Mouse (Mus musculus) spleen, postnatal 4 days (tissue): ENCODE measurements at regions not wholly inside any gene's neighbourhood (a gene's known extent, or its start where the extent isn't known, plus 50 kb on each side); places are given as distances from the start of the nearest gene placed in this dataset.

Experiments
- DNase-seq, 2 experiments: peaks; one replicate each; pipeline ENCODE4 v3.0.0; 2022; ENCODE audit warnings: low spot score in 2 of 2

DNA sequence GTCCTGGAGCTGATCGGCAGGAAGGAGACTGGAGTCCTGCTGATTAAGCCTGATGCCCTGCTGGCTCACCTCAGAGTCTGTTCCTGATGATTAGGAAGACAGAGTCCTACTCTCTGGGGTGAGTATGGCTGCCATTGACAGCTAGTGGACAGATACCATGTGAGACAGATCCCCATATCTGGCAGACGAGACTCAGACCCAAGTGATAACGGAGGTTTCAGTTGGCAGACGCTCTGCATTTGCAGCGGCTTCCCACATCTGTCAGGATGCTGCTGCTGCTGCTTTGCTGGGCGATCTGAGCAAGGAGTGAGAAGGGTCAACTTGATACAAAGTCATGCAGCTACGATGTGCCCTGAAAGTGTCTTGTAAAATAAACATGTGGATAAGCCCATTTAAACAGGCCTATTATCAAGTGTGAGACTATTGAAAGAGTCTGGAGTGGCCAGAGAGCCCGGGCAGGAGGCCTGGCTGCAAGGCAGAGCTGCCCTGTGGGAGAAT lies 98.1 kb upstream of the Cops8 start:
- no peak for DNase-seq

DNA sequence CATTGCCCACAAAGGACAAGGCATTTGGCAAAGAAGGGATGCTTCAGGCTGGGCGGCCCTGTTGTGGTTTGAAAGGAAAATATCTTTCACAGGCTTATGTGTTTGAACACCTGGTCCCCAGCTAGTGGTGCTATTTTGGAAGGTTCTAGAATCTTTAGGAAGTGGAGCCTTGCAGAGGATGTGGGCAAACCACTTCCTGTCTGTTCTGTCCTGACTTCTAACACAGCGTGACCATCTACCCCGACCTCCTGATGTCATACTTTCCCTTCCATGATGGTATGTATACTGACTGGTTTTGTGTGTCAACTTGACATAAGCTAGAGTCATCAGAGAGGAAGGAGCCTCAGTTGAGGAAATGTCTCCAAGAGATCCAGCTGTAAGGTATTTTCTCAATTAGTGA lies 97.2 kb upstream of the Cops8 start:
- no peak for DNase-seq

DNA sequence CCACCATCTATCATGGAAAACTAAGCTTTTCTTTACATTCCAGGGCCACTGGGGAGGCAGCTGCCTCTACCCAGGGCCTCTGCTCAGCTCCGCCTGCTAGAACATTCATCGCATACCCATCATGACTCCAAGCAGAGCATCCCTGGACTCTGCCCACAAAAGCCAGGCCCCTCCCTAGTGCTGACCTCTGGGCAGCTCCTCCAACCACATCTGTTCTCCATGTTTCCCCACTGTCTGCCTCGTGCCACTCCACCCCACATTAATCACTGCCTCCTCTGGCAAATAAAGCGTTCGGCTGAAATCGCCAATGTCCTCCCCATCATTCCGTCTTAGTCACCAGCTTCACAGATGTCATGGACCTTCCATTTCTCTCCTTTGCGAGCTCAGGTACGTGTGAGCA lies 96.2 kb upstream of the Cops8 start:
- no peak for DNase-seq

DNA sequence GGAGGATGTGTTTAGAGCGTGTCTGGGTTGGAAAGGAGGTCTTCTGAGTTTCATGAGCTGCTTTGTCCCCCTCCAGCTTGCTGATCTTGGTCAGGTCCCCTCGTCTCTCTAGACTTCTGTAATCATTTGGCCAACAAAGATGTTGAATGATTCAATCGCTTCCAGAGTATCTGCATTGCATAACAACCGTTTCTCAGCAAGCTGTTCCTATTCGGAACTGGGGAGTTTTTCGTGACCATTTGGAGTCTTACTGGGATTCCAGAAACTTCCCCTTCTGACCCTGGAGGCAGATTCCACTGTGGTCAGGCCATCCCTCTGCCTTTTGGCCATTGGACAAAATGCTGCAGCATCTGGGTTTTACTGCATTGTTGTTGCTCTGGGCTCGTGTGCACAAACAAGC lies 93.4 kb upstream of the Cops8 start:
- no peak for DNase-seq

DNA sequence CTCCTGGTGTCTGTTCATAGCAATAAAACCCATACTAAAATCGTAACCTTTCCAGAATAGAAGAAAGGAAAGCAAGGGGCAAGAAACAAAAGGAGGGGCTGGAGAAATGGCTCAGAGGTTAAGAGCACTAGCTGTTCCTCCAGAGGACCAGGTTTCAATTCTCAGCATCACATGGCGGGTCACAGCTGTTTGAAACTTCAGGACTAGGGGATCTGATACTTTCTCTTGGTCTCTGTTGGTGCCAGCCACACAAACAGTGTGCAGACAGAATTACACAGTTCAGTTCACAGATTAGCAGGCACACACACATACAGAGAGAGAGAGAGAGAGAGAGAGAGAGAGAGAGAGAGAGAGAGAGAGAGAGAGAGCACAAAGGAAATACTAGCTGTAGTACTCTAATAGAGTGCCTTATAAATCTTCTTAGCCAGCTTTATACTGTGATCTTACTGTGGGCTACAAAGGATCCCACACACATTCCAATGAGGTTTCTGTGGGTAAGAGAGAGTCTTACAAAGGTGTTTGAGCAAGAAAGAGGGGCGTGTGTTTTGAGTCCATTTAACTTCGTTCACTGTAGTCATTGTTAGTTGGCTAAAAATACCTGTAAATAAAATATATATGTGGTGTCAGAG lies 89.2 kb upstream of the Cops8 start:
- DNase-seq: no peak

DNA sequence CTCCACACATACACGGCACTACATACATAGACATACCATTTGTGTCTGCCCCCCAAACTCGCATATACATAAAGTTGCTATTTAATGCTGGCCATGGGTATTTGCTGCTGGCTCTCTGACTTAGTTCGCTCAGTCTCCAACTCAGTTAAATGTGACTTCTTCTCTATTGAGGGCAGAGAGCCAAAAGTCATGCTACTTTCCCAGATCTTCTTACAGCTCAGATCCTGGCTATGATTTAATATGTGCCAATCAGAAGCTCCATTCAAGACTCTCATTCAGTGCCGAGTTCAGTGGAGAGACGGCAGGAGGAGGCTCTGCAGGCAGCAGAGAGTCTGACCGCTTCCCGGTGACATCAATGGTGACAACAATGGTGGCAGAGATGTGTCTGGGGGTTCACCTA lies 88.6 kb upstream of the Cops8 start:
- DNase-seq: no peak

DNA sequence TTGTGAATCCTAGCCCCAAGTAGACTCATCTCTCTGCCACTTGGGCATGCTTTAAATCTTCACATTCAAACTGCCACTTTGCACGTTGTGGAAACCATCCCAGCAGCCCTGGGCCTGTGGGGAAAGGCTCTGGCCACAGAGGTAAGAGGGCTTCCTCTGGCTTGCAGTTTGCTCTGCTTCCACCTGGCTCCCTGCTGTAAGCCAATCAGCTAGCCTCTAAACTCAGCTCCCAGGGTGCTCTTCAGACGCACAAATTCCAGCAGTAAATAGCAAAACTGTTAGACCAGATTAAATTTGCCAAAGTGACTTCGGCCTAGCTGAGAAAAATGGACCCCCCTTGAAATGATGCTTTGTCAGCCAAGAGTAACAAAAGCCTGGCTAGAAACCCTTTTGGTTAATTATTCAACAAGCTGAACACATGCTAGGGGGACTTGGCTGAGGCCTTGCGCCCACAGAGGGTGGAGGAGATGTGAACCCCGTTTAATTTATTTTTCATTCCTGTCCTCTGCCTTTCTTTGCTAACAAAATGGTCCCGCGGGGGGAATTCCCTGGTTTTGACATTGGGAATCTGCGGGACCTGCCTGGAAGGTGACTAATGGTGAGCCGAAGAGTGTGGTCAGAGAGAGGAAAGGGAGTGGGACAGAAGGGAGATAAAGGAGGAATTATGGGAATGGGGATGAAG lies 84.1 kb upstream of the Cops8 start:
- DNase-seq: no peak

DNA sequence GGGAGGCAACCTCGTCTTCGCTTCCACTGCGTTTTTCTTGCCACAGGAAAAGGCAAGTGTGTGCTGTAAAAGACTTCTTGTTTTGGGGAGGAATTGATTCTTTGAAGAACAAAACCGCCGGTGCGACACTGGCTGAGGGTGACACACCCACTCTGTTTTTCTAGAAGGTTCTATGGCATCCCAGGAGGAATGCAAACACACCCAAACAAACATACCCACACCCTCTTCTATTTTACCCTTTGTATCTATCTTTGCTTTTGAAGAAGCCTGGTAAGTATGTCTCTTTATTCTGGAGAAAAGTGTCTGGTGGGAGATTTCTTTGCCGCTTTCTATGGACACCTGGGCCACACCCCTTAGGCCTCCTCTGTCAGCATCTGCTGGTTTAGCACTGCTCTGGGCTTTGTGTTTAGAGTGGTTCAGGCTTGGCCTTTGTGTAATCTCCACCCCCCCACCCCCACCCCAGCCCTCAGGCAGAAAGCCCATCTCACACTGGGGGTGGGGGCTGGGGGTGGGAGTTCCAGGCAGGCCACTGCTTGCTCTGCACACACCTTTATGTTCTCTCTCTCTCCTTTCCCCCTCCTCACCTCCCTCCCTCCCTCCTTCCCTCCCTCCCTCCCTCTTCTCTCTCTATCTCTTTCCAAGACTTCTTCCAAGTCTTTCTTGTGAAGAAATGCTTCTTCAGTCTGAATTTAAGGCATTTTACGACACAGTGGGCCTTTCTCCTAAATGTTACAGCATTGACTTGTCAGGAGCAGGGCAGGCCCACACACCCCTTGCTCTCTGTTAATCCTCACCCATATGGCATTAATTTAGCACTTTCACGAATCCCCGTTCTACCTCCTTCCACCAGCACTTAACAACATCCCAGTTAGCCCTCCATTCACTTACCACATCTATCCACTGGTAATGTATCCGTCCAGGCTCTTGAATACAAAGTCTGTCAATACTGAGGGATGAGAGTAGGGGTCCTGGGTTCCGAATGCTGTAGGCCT lies 83.2 kb upstream of the Cops8 start:
- no peak for DNase-seq

DNA sequence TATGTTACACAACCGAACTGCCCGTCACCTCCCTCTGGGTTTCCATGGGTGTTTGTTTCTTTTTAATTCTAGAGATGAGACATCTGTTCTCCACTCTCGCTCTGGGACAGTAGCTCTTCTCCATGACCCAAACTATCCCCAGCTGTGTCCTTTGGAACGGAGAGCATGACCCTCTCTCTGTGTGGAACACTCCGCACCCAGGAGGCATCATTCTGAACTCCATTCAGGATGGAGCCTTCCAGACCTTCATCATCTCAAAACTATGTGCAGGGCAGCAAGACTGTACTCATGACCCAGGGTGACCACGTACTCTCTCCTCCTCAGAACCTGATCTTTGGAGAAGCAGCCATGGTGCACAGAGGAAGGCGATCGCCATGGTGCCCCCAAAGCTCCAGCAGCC lies 80.5 kb upstream of the Cops8 start:
- DNase-seq: no peak

DNA sequence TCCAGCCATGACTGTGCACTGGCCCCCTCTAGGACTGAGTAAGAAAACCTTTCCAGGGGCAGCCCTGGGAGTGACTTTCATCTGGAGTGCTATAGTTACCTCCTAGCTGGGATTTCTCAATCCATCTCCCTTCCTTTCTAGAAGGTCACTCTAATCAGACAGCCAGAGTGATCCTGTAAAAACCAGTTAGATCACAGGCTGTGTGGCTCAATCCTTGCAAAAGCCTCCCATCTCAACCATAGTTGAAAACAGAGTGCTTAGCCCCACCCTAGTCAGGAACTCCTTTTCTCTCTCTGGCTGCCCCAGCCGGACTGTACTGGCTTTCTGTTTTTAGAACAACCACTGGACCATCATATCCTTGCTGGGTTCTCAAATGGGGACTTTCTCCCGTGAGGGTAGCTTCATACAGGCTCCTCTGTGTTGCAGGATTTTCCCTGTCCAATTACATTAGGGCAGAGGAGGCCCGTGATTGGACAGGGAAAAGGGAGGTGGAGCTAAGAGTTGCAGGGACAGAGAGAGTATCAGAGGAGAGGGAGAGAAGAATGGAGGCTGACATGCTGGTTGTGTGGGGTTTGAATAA lies 78.0 kb upstream of the Cops8 start:
- DNase-seq: no peak

DNA sequence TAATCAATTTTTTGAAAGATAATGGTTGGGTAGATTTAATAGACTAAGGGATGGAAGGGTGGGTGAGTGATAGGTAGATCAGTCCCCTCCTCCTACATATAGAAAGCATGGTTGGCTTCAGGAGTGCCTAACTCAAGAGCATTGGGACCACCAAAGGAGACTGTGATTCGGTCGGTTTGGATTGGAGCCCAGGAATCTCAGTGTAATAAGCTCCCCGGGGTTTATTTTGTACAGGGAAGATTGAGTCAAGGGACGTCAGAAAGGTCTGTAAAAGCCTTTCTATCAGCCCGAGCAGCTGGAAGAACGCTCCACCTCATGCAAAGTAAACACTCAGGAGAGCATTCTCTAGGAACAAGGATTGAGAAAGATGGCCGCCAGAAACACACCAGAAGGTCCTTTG lies 76.5 kb upstream of the Cops8 start:
- DNase-seq: no peak

DNA sequence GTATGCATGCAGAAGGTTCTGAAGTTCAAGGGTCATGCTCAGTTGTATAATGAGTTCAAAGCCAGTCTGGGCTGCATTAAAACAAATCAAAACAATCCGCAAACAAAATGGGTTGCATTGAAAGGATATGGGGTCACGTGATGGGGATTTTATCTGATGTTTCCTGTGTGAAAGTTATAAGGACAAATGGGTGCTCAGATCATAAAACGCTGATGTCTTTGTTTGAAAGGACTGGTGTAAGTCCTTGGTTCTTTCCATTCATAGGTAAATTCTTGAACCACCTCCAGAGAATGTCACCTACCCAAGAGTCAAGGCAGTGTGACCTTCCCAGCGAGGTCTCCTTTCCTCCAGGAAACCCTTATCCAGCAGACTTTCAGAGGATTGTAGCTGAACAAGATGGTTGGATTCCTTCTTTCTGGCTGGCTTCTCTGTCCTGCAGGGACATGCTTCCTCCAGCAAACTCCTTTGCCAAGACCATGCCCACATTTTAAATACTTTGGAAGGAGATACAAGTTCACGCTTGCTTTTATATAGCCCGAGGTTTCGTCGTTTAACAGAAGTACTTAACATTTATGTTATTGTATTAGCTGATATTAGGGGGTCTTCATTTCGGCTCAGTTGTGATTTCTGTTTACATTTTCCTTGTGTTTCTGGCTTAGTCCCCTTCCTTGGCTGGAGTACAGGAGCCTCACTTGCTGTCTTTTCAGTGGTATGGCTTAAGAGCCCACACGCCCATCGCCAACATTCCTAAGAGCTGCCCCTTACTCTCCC lies 74.6 kb upstream of the Cops8 start:
- no peak for DNase-seq

DNA sequence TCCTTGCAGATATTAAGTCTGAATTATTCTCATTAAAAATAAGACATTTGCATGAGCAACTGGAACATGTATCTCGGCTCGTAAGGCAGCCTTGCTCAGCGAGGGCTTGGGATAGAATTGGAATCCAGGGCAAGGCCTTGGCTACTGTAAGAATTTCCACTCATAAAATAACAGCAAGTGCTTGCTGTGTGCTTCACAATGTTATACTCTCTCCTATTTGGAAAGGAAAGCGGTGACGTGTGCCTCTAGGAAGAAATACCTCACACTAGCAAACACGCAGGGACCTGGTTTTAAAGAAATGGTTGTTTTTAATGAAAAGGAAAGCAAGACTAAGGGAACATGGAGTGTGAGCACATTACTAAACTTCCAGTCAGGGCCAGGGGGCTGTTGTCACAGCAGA lies 69.3 kb upstream of the Cops8 start:
- DNase-seq: no peak

DNA sequence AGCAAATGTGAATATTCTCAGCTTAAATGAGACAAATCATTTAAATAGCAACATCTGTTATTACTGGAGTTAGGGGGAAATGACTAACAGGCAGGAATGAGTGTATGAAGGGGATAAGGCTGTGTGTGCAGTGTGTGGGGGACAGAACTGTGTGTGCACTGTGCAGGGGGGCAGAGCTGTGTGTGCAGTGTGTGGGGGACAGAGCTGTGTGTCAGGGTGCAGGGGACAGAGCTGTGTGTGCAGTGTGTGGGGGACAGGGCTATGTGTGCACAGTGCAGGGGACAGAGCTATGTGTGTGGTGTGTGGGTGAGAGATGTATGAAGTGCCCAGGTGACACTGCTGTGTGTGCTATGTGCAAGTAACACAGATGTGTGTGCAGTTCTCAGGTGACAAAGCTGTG lies 66.7 kb upstream of the Cops8 start:
- no peak for DNase-seq

DNA sequence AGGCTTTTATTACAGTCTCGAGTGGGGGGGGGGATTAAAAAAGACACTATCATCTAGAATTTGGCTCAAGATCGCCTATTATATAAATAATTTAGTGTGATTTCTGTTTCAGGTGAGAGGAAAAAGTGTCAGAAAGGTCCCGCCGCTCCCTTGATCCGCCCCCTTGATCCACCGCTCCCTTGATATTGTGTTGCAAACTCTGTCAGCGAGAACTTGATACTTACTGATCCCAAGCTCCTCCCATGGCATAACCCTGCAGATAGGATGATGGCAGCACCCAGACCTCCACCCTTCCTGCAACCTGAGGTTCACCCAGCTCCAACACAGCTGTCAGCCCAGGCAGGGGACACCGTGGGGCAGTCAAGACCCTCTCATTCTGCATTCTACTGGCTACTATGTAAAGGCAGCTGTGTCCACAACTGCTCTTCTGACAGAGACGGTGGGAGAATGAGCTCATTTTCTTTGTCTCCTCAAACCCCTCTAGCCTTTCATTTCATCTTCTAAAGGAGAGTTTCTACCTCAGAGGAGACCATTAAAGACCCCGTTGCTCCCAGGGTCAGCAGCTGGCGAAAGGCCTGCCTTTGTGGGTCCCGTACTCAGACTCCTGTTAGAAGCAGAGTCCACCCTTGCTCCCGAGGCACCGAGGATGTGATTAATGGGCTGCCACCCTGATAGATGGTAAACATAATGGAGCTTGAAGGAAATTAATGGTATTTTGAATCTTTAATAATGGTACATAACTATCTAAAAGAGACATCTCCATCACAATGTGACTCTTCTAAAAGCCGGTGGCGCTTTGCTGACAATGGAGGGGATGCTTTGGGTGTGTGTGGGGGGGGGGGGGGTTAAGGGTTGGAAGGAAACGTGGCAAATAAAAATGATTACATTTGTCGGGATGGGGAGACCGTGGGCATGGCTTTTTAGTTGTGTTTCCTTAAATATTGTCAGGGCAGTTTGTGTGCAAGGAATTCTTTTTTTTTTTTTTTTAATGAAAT lies 58.7 kb upstream of the Cops8 start:
- no peak for DNase-seq

DNA sequence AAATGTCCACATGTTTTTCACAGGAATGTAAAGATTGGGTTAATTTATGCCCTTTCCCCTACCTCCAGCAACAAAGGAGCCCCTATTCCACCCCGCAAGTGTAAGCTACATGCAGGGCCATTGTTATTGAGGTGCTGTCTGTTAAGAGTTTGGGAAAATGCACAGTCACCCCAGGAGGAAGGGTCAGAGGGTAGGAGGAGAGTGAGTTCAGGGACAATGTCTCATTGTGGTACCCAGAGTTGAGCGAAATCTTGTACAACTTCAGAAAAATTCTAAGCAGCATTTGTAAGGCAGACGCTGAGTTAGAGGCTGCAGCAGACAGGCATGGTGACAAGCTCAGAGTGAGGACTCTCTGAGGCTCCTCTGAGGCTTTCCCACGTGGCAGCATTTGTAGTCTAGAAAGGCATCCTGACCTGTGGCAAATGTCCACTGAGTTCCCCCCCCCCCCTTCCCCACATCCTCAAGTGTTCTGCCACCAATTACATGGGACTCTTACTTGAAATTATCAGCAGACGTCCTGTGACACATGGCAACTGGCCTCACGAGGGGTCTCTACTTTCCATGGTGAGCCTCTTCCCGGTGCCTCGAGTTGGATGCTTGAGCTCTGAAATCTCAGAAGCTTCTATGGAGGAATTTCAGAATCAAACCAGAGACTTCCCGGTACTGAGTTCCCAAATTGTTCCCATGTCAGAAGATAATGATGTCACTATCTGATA lies 57.8 kb upstream of the Cops8 start:
- no peak for DNase-seq

DNA sequence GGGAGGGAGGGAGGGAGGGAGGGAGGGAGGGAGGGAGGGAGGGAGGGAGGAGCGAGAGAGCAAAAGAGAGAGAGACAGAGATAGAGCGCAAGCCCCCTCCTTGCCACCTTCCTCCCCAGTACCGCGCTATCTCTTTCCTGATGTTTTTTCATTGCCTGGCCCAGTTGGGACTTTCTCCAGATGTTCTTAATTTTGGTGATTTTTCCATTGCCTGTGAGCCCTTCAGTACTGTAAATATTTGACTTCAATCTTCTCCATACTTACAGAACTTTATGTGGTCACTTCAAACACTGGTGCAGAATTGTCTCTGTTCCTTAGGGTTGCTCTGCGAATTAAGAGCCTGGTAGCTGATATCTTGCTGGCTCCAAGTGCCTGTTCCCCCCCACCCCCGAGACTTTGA lies 50.1 kb upstream of the Cops8 start:
- DNase-seq: no peak
